Mouse (Mus musculus): ENCODE data around the gene Prr22. TPM values are rescaled to one million over a fixed set of nuclear protein-coding genes. Genes with fewer than 3 reads are reported as not detected.
A peak's percentile ranks its signal among the peaks of the same experiment; 100 is the strongest.

Gene Prr22
- total RNA-seq, 2 experiments from 2014 or later, result 0.79 to 1.9 TPM

- DNase-seq (ENCODE audit: low spot score in 2 of 2), result no peak
- no peak overlapping the region for H3K4me3 ChIP-seq
- H3K27ac ChIP-seq, result no peak overlapping the region
- TF ChIP-seq CTCF (conservative IDR thresholded peaks at IDR 0.05), result no peak
Observed at GRCm38 (mm10) chr17:56793614-56794319, 23.7 kb downstream of the Prr22 start.

GRCm38 (mm10) chr17:56799276-56799675 is 29.2 kb downstream of the Prr22 start:
- no peak for TF ChIP-seq CTCF (conservative IDR thresholded peaks at IDR 0.05)
- no peak for DNase-seq (ENCODE audit: low spot score in 2 of 2)
- Histone ChIP-seq H3K27ac (no peak overlapping the region), H3K4me3 (no peak overlapping the region)

- Histone ChIP-seq H3K4me3 (no peak overlapping the region), H3K27ac (no peak overlapping the region)
- no peak for TF ChIP-seq CTCF (conservative IDR thresholded peaks at IDR 0.05)
- DNase-seq (ENCODE audit: low spot score in 2 of 2), result no peak
Observed at GRCm38 (mm10) chr17:56802065-56802464, 32.0 kb downstream of the Prr22 start.

GRCm38 (mm10) chr17:56804952-56805351 is 34.9 kb downstream of the Prr22 start:
- no peak for TF ChIP-seq CTCF (conservative IDR thresholded peaks at IDR 0.05)
- no peak overlapping the region for H3K4me3 ChIP-seq
- H3K27ac ChIP-seq, result no peak overlapping the region
- DNase-seq (ENCODE audit: low spot score in 2 of 2), result no peak

- no peak overlapping the region for H3K27ac ChIP-seq
- peak; percentile 68 for TF ChIP-seq CTCF (conservative IDR thresholded peaks at IDR 0.05)
Observed at GRCm38 (mm10) chr17:56805784-56806183, 35.7 kb downstream of the Prr22 start.

GRCm38 (mm10) chr17:56808518-56808917 is 38.5 kb downstream of the Prr22 start:
- peak; percentile 85 to 86 for DNase-seq (ENCODE audit: low spot score in 2 of 2)
- TF ChIP-seq CTCF (conservative IDR thresholded peaks at IDR 0.05), result peak; percentile 100; the same call in 1 of the 2 replicates
- Histone ChIP-seq H3K4me3 (no peak overlapping the region), H3K27ac (no peak overlapping the region)

More at GRCm38 (mm10) chr17:56805784-56806183, 35.7 kb downstream of the Prr22 start:
- H3K4me3 ChIP-seq, result no peak overlapping the region
- DNase-seq (ENCODE audit: low spot score in 2 of 2), result no peak

GRCm38 (mm10) chr17:56810245-56810644 is 40.2 kb downstream of the Prr22 start:
- no peak for TF ChIP-seq CTCF (conservative IDR thresholded peaks at IDR 0.05)
- peak; percentile 79 to 81 for DNase-seq (ENCODE audit: low spot score in 2 of 2)
- H3K27ac ChIP-seq, result peak overlapping the region; percentile 66

GRCm38 (mm10) chr17:56814316-56815056 is 44.4 kb downstream of the Prr22 start:
- H3K4me3 ChIP-seq, result peak overlapping the region; percentile 26; the same call in 1 of the 2 replicates
- H3K27ac ChIP-seq, result peak overlapping the region; percentile 96
- DNase-seq (ENCODE audit: low spot score in 2 of 2), result peak; percentile 84 to 92
- TF ChIP-seq CTCF (conservative IDR thresholded peaks at IDR 0.05), result no peak

More at GRCm38 (mm10) chr17:56810245-56810644, 40.2 kb downstream of the Prr22 start:
- no peak overlapping the region for H3K4me3 ChIP-seq

GRCm38 (mm10) chr17:56815057-56815345 is 45.0 kb downstream of the Prr22 start:
- peak overlapping the region; percentile 96 for H3K27ac ChIP-seq
- TF ChIP-seq CTCF (conservative IDR thresholded peaks at IDR 0.05), result no peak
- no peak for DNase-seq (ENCODE audit: low spot score in 2 of 2)
- no peak overlapping the region; the same call in 1 of the 2 replicates for H3K4me3 ChIP-seq

GRCm38 (mm10) chr17:56818067-56818636 is 48.1 kb downstream of the Prr22 start:
- DNase-seq (ENCODE audit: low spot score in 2 of 2), result no peak
- no peak overlapping the region for H3K4me3 ChIP-seq
- 0 out of 2 replicates have a peak, but pooled peaks have one; percentile 10 for TF ChIP-seq CTCF (conservative IDR thresholded peaks at IDR 0.05)
- peak overlapping the region; percentile 88; the same call in 1 of the 2 replicates for H3K27ac ChIP-seq

GRCm38 (mm10) chr17:56819032-56819545 is 49.0 kb downstream of the Prr22 start:
- no peak for TF ChIP-seq CTCF (conservative IDR thresholded peaks at IDR 0.05)
- Histone ChIP-seq H3K27ac (peak overlapping the region; percentile 88), H3K4me3 (no peak overlapping the region)
- no peak for DNase-seq (ENCODE audit: low spot score in 2 of 2)

- TF ChIP-seq CTCF (conservative IDR thresholded peaks at IDR 0.05), result no peak
- Histone ChIP-seq H3K27ac (peak overlapping the region; percentile 88), H3K4me3 (no peak overlapping the region; the same call in 1 of the 2 replicates)
- peak; percentile 44 to 57 for DNase-seq (ENCODE audit: low spot score in 2 of 2)
Observed at GRCm38 (mm10) chr17:56819694-56820111, 49.7 kb downstream of the Prr22 start.

Other genes with a start within 250 kb of the Prr22 start
- 1 to 10 TPM; 3.5 to 5.1 TPM for gene Gm20219, start 215.9 kb upstream of the Prr22 start, total RNA-seq (2021)
- gene Safb2, start 185.7 kb upstream of the Prr22 start, total RNA-seq (2021), result 100 to 1,000 TPM; 134 to 168 TPM
- 100 to 1,000 TPM; 162 to 193 TPM for gene Safb, start 185.4 kb upstream of the Prr22 start, total RNA-seq (2021)
- gene 2410015M20Rik, start 160.5 kb upstream of the Prr22 start, total RNA-seq (2021), result 100 to 1,000 TPM; 134 to 142 TPM
- 100 to 1,000 TPM; 383 to 406 TPM for gene Rpl36, start 156.8 kb upstream of the Prr22 start, total RNA-seq (2021)
- 10 to 100 TPM; 56.5 to 60.2 TPM for gene Lonp1, start 143.4 kb upstream of the Prr22 start, total RNA-seq (2021)
- 1 to 10 TPM; 1.1 to 1.8 TPM for gene Catsperd, start 142.1 kb upstream of the Prr22 start, total RNA-seq (2021)
- gene Ranbp3, start 97.0 kb upstream of the Prr22 start, total RNA-seq (2021), result 10 to 100 TPM; 87.5 to 89.6 TPM
- gene Ndufa11, start 52.5 kb upstream of the Prr22 start, total RNA-seq (2021), result 100 to 1,000 TPM; 196 to 229 TPM
- gene Vmac, start 52.2 kb upstream of the Prr22 start, total RNA-seq (2021), result 10 to 100 TPM; 10.2 to 12.5 TPM
- 1 to 10 TPM; 2.5 to 3.3 TPM for gene Nrtn, start 12.7 kb upstream of the Prr22 start, total RNA-seq (2021)
- 10 to 100 TPM; 73.9 to 74.4 TPM for gene Dus3l, start 5.5 kb upstream of the Prr22 start, total RNA-seq (2021)
- 1 to 10 TPM; 5.4 to 6.4 TPM for gene Rfx2, start 60.8 kb downstream of the Prr22 start, total RNA-seq (2021)
- gene Acsbg2, start 104.2 kb downstream of the Prr22 start, total RNA-seq (2021), result not detected
- gene 1700061G19Rik, start 105.2 kb downstream of the Prr22 start, total RNA-seq (2021), result under 1 TPM; 0.13 to 0.22 TPM
- 10 to 100 TPM; 81.0 to 87.5 TPM for gene Mllt1, start 165.2 kb downstream of the Prr22 start, total RNA-seq (2021)
- not detected for gene Acer1, start 211.9 kb downstream of the Prr22 start, total RNA-seq (2021)
- gene Clpp, start 220.1 kb downstream of the Prr22 start, total RNA-seq (2021), result 10 to 100 TPM; 70.3 to 71.1 TPM
- 10 to 100 TPM; 23.9 to 24.0 TPM for gene Alkbh7, start 227.1 kb downstream of the Prr22 start, total RNA-seq (2021)
- not detected for gene Pspn, start 229.8 kb downstream of the Prr22 start, total RNA-seq (2021)
- 10 to 100 TPM; 61.2 to 63.2 TPM for gene Gtf2f1, start 241.0 kb downstream of the Prr22 start, total RNA-seq (2021)
- gene Gm17949, start 241.2 kb downstream of the Prr22 start, total RNA-seq (2021), result under 1 TPM in 1 of 2 experiments, not detected in 1; 0.64 TPM

All from layer of hippocampus, adult 2 months (tissue).